Comparison of ENCODE assay signal across 30 mouse cellular contexts in the genomic region with DNA sequence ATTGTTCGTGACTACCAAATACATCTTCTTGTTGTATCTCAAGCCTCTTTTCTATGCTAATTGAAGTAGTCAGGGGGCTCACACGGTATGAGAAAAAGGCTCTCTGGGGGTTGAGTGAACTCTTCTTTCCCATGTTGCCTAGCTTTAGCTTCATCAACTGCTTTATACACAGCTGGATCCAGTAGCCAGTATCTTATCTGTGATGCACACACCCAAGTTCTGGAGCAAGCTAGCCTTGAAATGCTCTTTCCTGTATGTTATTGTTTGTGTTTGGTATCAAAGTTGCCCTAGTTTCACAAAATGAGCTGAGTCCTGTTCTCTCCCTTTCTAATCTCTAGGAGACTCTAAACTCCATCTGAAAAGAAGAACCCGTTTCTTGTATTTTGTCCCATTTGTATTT. TPM values are rescaled to one million over a fixed set of nuclear protein-coding genes. Genes with fewer than 3 reads are reported as not detected.
DNase-seq lines count a peak whose midpoint lies in the region; ATAC-seq lines count a peak whose summit lies in the region.
"Had no signal": no experiment of that assay in that cellular context is flagged by ENCODE, and none has a peak within 500 bp of the region (broad histone marks: within the 10 kb centered on the region; RNA-seq: fewer than 3 reads in every experiment).

No protein-coding gene starts in this region.

- peak; percentile 21 for DNase-seq in midbrain, embryonic 11.5 days (ENCODE audit: low spot score, missing footprints)
- no peak for DNase-seq in cerebellum, postnatal 36 days
- DNase-seq in heart, postnatal 14 days: no peak
- DNase-seq: adrenal gland, postnatal 14 days; cerebellum, adult 2 months; cerebellum, postnatal 14 days; forebrain, postnatal 0 days; gastrocnemius, postnatal 10 days; heart, postnatal 36 days; kidney, adult 11 months; kidney, postnatal 36 days; lung, adult 18-20 months; thymus, adult 2 months; thymus, postnatal 4 days had no signal

- no peak overlapping the region for H3K4me3 ChIP-seq in midbrain, embryonic 11.5 days (ENCODE audit: low read depth, low read length)
- H3K4me3 ChIP-seq in midbrain, embryonic 15.5 days: no peak overlapping the region
- H3K4me3 ChIP-seq in liver, embryonic 16.5 days (ENCODE audit: low read depth, low read length): no peak overlapping the region
- no peak overlapping the region for H3K4me3 ChIP-seq in intestine, embryonic 16.5 days (ENCODE audit: low read length)
- H3K4me3 ChIP-seq: forebrain, embryonic 10.5 days; heart, embryonic 10.5 days; heart, embryonic 15.5 days; hindbrain, embryonic 13.5 days; layer of hippocampus, adult 2 months; left cerebral cortex, adult 2 months; limb, embryonic 12.5 days; midbrain, embryonic 10.5 days; myocyte; neural tube, embryonic 12.5 days had no signal

- peaks cover 23% of the 10 kb centered on the region for H3K4me1 ChIP-seq in midbrain, embryonic 11.5 days (ENCODE audit: control insufficient read depth, insufficient read depth, low read length)
- peaks cover 25% of the 10 kb centered on the region for H3K4me1 ChIP-seq in midbrain, embryonic 15.5 days
- H3K4me1 ChIP-seq in liver, embryonic 16.5 days (ENCODE audit: control insufficient read depth, low read depth, low read length): peaks cover 2% of the 10 kb centered on the region
- no peaks in the 10 kb centered on the region for H3K4me1 ChIP-seq in intestine, embryonic 16.5 days (ENCODE audit: control insufficient read depth, insufficient read depth, low read length)

- ATAC-seq in midbrain, embryonic 11.5 days (ENCODE audit: low FRiP score): no peak
- no peak for ATAC-seq in midbrain, embryonic 15.5 days (replicated peaks)
- ATAC-seq in erythroid progenitor cell, adult 5-6 weeks (replicated peaks; ENCODE audit: low FRiP score, poor library complexity, severe bottlenecking): peak; percentile 83
- ATAC-seq in liver, embryonic 16.5 days (ENCODE audit: low read depth): peak; percentile 82
- ATAC-seq in intestine, embryonic 16.5 days: no peak
- ATAC-seq: forebrain, postnatal 0 days; lung, postnatal 0 days had no signal

- H3K36me3 ChIP-seq in midbrain, embryonic 11.5 days (ENCODE audit: control insufficient read depth, insufficient read depth, low read length): no peaks in the 10 kb centered on the region
- no peaks in the 10 kb centered on the region for H3K36me3 ChIP-seq in midbrain, embryonic 15.5 days (replicated peaks)
- H3K36me3 ChIP-seq in liver, embryonic 16.5 days (ENCODE audit: control insufficient read depth, insufficient read depth): no peaks in the 10 kb centered on the region
- H3K36me3 ChIP-seq in intestine, embryonic 16.5 days (ENCODE audit: control insufficient read depth, insufficient read depth, low read length): no peaks in the 10 kb centered on the region
- H3K36me3 ChIP-seq: forebrain, embryonic 10.5 days; heart, embryonic 10.5 days; heart, embryonic 15.5 days; hindbrain, embryonic 13.5 days; limb, embryonic 12.5 days; midbrain, embryonic 10.5 days; neural tube, embryonic 12.5 days had no signal

- WGBS in midbrain, embryonic 11.5 days: 73% methylated on average over 3 of the region's 3 CpGs
- 70% methylated on average over 3 of the region's 3 CpGs for WGBS in midbrain, embryonic 15.5 days
- WGBS in liver, embryonic 16.5 days (ENCODE audit: insufficient replicate concordance): 44% methylated on average over 3 of the region's 3 CpGs
- 67% methylated on average over 3 of the region's 3 CpGs for WGBS in intestine, embryonic 16.5 days

- no peaks in the 10 kb centered on the region for H3K9me3 ChIP-seq in midbrain, embryonic 11.5 days (ENCODE audit: control insufficient read depth, low read length)
- no peaks in the 10 kb centered on the region for H3K9me3 ChIP-seq in midbrain, embryonic 15.5 days
- H3K9me3 ChIP-seq in liver, embryonic 16.5 days (replicated peaks; ENCODE audit: control insufficient read depth, low read length): no peaks in the 10 kb centered on the region
- H3K9me3 ChIP-seq in intestine, embryonic 16.5 days (ENCODE audit: control insufficient read depth, low read length): no peaks in the 10 kb centered on the region
- H3K9me3 ChIP-seq: heart, embryonic 10.5 days; heart, embryonic 15.5 days; hindbrain, embryonic 13.5 days; limb, embryonic 12.5 days; midbrain, embryonic 10.5 days; neural tube, embryonic 12.5 days had no signal

- no peak overlapping the region for H3K27ac ChIP-seq in midbrain, embryonic 11.5 days (ENCODE audit: low read depth, low read length)
- H3K27ac ChIP-seq in midbrain, embryonic 15.5 days: no peak overlapping the region
- H3K27ac ChIP-seq in liver, embryonic 16.5 days (ENCODE audit: low read length): 0 out of 2 replicates have a peak overlapping the region, but pooled peaks have one; percentile 57
- no peak overlapping the region for H3K27ac ChIP-seq in intestine, embryonic 16.5 days (ENCODE audit: low read length)
- H3K27ac ChIP-seq: forebrain, embryonic 10.5 days; heart, embryonic 10.5 days; heart, embryonic 15.5 days; hindbrain, embryonic 13.5 days; layer of hippocampus, adult 2 months; left cerebral cortex, adult 2 months; limb, embryonic 12.5 days; macrophage; midbrain, embryonic 10.5 days; neural tube, embryonic 12.5 days had no signal

- 0 out of 2 replicates have a peak, but pooled peaks cover 2% of the 10 kb centered on the region for H3K27me3 ChIP-seq in midbrain, embryonic 11.5 days (ENCODE audit: control insufficient read depth, insufficient read depth, low read length)
- H3K27me3 ChIP-seq in midbrain, embryonic 15.5 days (replicated peaks): no peaks in the 10 kb centered on the region
- peaks cover 16% of the 10 kb centered on the region for H3K27me3 ChIP-seq in liver, embryonic 16.5 days (ENCODE audit: control insufficient read depth, insufficient read depth, low read depth, low read length)
- 0 out of 2 replicates have a peak, but pooled peaks cover 2% of the 10 kb centered on the region for H3K27me3 ChIP-seq in intestine, embryonic 16.5 days (replicated peaks; ENCODE audit: control insufficient read depth, insufficient read depth, low read length)
- H3K27me3 ChIP-seq: hindbrain, embryonic 13.5 days; neural tube, embryonic 12.5 days had no signal

- no peak overlapping the region for H3K4me2 ChIP-seq in midbrain, embryonic 11.5 days
- no peak overlapping the region for H3K4me2 ChIP-seq in midbrain, embryonic 15.5 days
- no peak overlapping the region for H3K4me2 ChIP-seq in liver, embryonic 16.5 days (ENCODE audit: low read depth, low read length)
- no peak overlapping the region for H3K4me2 ChIP-seq in intestine, embryonic 16.5 days (ENCODE audit: low read depth, low read length)
- H3K4me2 ChIP-seq: heart, embryonic 15.5 days; hindbrain, embryonic 13.5 days; limb, embryonic 12.5 days; neural tube, embryonic 12.5 days had no signal

- intact Hi-C loops in heart, postnatal 14 days (cut with DNase I): no loop called here

- H3K9ac ChIP-seq in midbrain, embryonic 11.5 days (ENCODE audit: low read length): no peak overlapping the region
- no peak overlapping the region for H3K9ac ChIP-seq in midbrain, embryonic 15.5 days
- H3K9ac ChIP-seq in liver, embryonic 16.5 days (ENCODE audit: low read depth, low read length): no peak overlapping the region
- no peak overlapping the region for H3K9ac ChIP-seq in intestine, embryonic 16.5 days (ENCODE audit: low read depth, low read length)
- H3K9ac ChIP-seq: forebrain, postnatal 0 days; heart, embryonic 15.5 days; hindbrain, embryonic 13.5 days; limb, embryonic 12.5 days; neural tube, embryonic 12.5 days had no signal

RNA-seq across cellular contexts. Expression of a gene that starts 23.6 kb away (rescaled TPM):
- 189 and 206 TPM in 2 replicates for polyA plus RNA-seq in midbrain, embryonic 11.5 days (2014; fragmentation: Nextera tagmentation; extraction: Ambion mirVana)
- polyA plus RNA-seq in midbrain, embryonic 15.5 days (2015; fragmentation: Nextera tagmentation; extraction: Ambion mirVana): 171 and 181 TPM in 2 replicates
- 55.9 and 133 TPM in 2 replicates for total RNA-seq in erythroid progenitor cell, adult 5-6 weeks (2015; ENCODE audit: low replicate concordance)
- total RNA-seq in erythroid progenitor cell, adult 5-6 weeks (2017; ENCODE audit: low replicate concordance): 52.0 and 69.4 TPM in 2 replicates
- 23.2 and 25.1 TPM in 2 replicates for polyA plus RNA-seq in liver, embryonic 16.5 days (2015; fragmentation: Nextera tagmentation; extraction: Ambion mirVana)
- polyA plus RNA-seq in intestine, embryonic 16.5 days (2015; fragmentation: Nextera tagmentation; extraction: Ambion mirVana): 69.3 and 71.0 TPM in 2 replicates
- 10 to 100 TPM; 65.8 to 67.4 TPM for total RNA-seq in heart, postnatal 14 days (2021)

Comparison
In these comparisons a context has a peak if more than half of its experiments do, and no peak if none do; other contexts are left out.
1. ATAC-seq: peak in erythroid progenitor cell, adult 5-6 weeks (single experiment) and liver, embryonic 16.5 days (single experiment); none in midbrain, embryonic 11.5 days (single experiment), midbrain, embryonic 15.5 days (single experiment) and intestine, embryonic 16.5 days (single experiment).